Mouse (Mus musculus) erythroblast, embryonic 14.5 days (primary cell): ENCODE results near the gene Apoa1.

Experiments used
- GATA1 ChIP-seq: IDR thresholded peaks from 2 replicates; pipeline ENCODE4 v1.6.1; 2012; ENCODE audit warnings: low read length, inconsistent platforms, mixed read lengths
- TAL1 ChIP-seq: IDR thresholded peaks from 3 replicates; pipeline ENCODE4 v1.6.1; 2012; ENCODE audit warnings: low read length, inconsistent platforms, mixed read lengths

DNA sequence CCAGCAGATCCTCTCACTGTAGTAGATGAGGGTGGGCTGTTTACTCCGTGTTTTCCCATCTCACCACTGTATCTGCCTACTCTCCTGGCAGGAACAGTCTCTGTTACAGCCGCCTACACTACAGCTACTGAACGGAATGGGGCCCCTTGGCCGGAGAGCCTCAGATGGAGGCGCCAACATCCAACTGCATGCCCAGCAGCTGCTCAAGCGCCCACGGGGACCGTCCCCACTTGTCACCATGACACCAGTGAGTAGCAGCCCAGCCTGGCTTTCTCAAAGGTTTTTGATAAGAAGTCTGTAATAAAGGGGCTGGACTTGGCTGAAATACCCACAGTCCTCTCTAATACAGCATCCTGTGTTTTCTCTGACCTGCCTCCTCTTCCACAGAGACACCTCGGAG lies 29.9 kb upstream of the Apoa1 start:
- TF ChIP-seq GATA1 (no peak), TAL1 (no peak)
